Comparison of ENCODE assay signal across 23 mouse cellular contexts in genomic region chr6:117888032-117888431, GRCm38 (mm10). TPM values are rescaled to one million over a fixed set of nuclear protein-coding genes. Genes with fewer than 3 reads are reported as not detected.
A peak's percentile ranks its signal among the peaks of the same experiment; 100 is the strongest.
DNase-seq lines count a peak whose midpoint lies in the region; ATAC-seq and TF ChIP-seq lines count a peak whose summit lies in the region.
"Had no signal": no experiment of that assay in that cellular context is flagged by ENCODE, and none has a peak within 500 bp of the region (broad histone marks: within the 10 kb centered on the region; RNA-seq: fewer than 3 reads in every experiment).

No protein-coding gene starts in this region.

- H3K4me2 ChIP-seq in hindbrain, embryonic 13.5 days = no peak overlapping the region
- peak overlapping the region; percentile 58 for H3K4me2 ChIP-seq in liver, postnatal 0 days (ENCODE audit: low read depth, low read length)
- H3K4me2 ChIP-seq: forebrain, embryonic 13.5 days; hindbrain, embryonic 15.5 days; limb, embryonic 13.5 days had no signal

- H3K4me1 ChIP-seq in hindbrain, embryonic 10.5 days (replicated peaks) = 0 out of 2 replicates have a peak, but pooled peaks cover 5% of the 10 kb centered on the region
- H3K4me1 ChIP-seq in hindbrain, embryonic 13.5 days (replicated peaks) = no peaks in the 10 kb centered on the region
- peaks cover 2% of the 10 kb centered on the region; the same call in 1 of the 2 replicates for H3K4me1 ChIP-seq in bone marrow, adult 2 months (ENCODE audit: control insufficient read depth, insufficient read depth, low read length)
- H3K4me1 ChIP-seq in liver, postnatal 0 days (ENCODE audit: insufficient read depth) = peaks cover 26% of the 10 kb centered on the region
- H3K4me1 ChIP-seq: hindbrain, embryonic 15.5 days; limb, embryonic 13.5 days had no signal

- no peaks in the 10 kb centered on the region for H3K27me3 ChIP-seq in hindbrain, embryonic 10.5 days (ENCODE audit: insufficient read depth, poor library complexity, severe bottlenecking)
- H3K27me3 ChIP-seq in hindbrain, embryonic 13.5 days = no peaks in the 10 kb centered on the region
- no peaks in the 10 kb centered on the region for H3K27me3 ChIP-seq in liver, postnatal 0 days (ENCODE audit: insufficient read depth, low read length)
- H3K27me3 ChIP-seq: forebrain, embryonic 13.5 days; hindbrain, embryonic 15.5 days; limb, embryonic 13.5 days had no signal

- 0 out of 2 replicates have a peak overlapping the region, but pooled peaks have one; percentile 30 for H3K27ac ChIP-seq in hindbrain, embryonic 10.5 days
- no peak overlapping the region for H3K27ac ChIP-seq in hindbrain, embryonic 13.5 days
- H3K27ac ChIP-seq in bone marrow, adult 2 months (ENCODE audit: control insufficient read depth, insufficient read depth, low read depth, low read length, poor library complexity) = peak overlapping the region; percentile 70
- peak overlapping the region; percentile 84 for H3K27ac ChIP-seq in liver, postnatal 0 days (ENCODE audit: low read depth)
- no peak overlapping the region for H3K27ac ChIP-seq in left cerebral cortex, adult 2 months
- H3K27ac ChIP-seq: forebrain, embryonic 13.5 days; hindbrain, embryonic 15.5 days; limb, embryonic 13.5 days; stomach, postnatal 0 days had no signal

- no peak for DNase-seq in hindbrain, embryonic 10.5 days (ENCODE audit: low spot score)
- DNase-seq in liver = peak; percentile 39
- no peak for DNase-seq in liver, postnatal 0 days
- no peak for DNase-seq in Muller cell, postnatal 12 days (ENCODE audit: inconsistent ontology term)
- no peak for DNase-seq in left cerebral cortex, adult 2 months (ENCODE audit: extremely low spot score in 1 of 2, low spot score in 2 of 2)
- DNase-seq: adrenal gland, postnatal 36 days; cerebellum, adult 2 months; cerebellum, postnatal 36 days; gastrocnemius, postnatal 10 days; heart, adult 11 months; kidney, postnatal 36 days had no signal

- intact Hi-C loops in left cerebral cortex, adult 2 months (cut with DNase I) = no loop called here

- ATAC-seq in hindbrain, embryonic 13.5 days (ENCODE audit: low FRiP score) = no peak
- no peak for ATAC-seq in liver, postnatal 0 days
- ATAC-seq: forebrain, embryonic 13.5 days; lung, postnatal 0 days; midbrain, embryonic 16.5 days had no signal

- no peak for TF ChIP-seq CTCF in bone marrow, adult 2 months (IDR thresholded peaks at IDR 0.05; ENCODE audit: control insufficient read depth, insufficient read depth, low read length)
- no peak for TF ChIP-seq CTCF in liver, postnatal 0 days (IDR thresholded peaks at IDR 0.05; ENCODE audit: low read depth)
- TF ChIP-seq CTCF in left cerebral cortex, adult 2 months (IDR thresholded peaks at IDR 0.05) = no peak

- no peaks in the 10 kb centered on the region for H3K36me3 ChIP-seq in hindbrain, embryonic 10.5 days
- no peaks in the 10 kb centered on the region for H3K36me3 ChIP-seq in hindbrain, embryonic 13.5 days
- H3K36me3 ChIP-seq in liver, postnatal 0 days (replicated peaks; ENCODE audit: insufficient read depth, low read length) = no peaks in the 10 kb centered on the region
- H3K36me3 ChIP-seq: hindbrain, embryonic 15.5 days; limb, embryonic 13.5 days had no signal

- WGBS in hindbrain, embryonic 10.5 days = 55% methylated on average over 1 of the region's 1 CpGs
- WGBS in hindbrain, embryonic 13.5 days = 42% methylated on average over 1 of the region's 1 CpGs
- WGBS in bone marrow, adult 2 months = 9% methylated on average over 1 of the region's 1 CpGs
- WGBS in liver, postnatal 0 days (ENCODE audit: insufficient replicate concordance) = 30% methylated on average over 1 of the region's 1 CpGs

- no peaks in the 10 kb centered on the region for H3K9me3 ChIP-seq in hindbrain, embryonic 10.5 days
- H3K9me3 ChIP-seq in hindbrain, embryonic 13.5 days = no peaks in the 10 kb centered on the region
- H3K9me3 ChIP-seq in liver, postnatal 0 days (ENCODE audit: low read length) = no peaks in the 10 kb centered on the region
- H3K9me3 ChIP-seq: forebrain, embryonic 13.5 days; hindbrain, embryonic 15.5 days; limb, embryonic 13.5 days had no signal

- no peak for TF ChIP-seq EP300 in liver, postnatal 0 days (IDR thresholded peaks at IDR 0.05; ENCODE audit: low read depth)

- no peak for TF ChIP-seq POLR2A in bone marrow, adult 2 months (IDR thresholded peaks at IDR 0.05; ENCODE audit: borderline replicate concordance, control insufficient read depth, low read depth, low read length)

- no peak overlapping the region for H3K9ac ChIP-seq in hindbrain, embryonic 13.5 days
- peak overlapping the region; percentile 65 for H3K9ac ChIP-seq in liver, postnatal 0 days (replicated peaks)
- H3K9ac ChIP-seq: hindbrain, embryonic 15.5 days had no signal

- no peak overlapping the region for H3K4me3 ChIP-seq in hindbrain, embryonic 10.5 days
- H3K4me3 ChIP-seq in hindbrain, embryonic 13.5 days = no peak overlapping the region
- H3K4me3 ChIP-seq in bone marrow, adult 2 months (replicated peaks; ENCODE audit: control insufficient read depth, low read depth, low read length) = peak overlapping the region; percentile 4
- peak overlapping the region; percentile 10; the same call in 1 of the 2 replicates for H3K4me3 ChIP-seq in liver, postnatal 0 days (ENCODE audit: low read depth, low read length)
- H3K4me3 ChIP-seq in left cerebral cortex, adult 2 months = no peak overlapping the region
- H3K4me3 ChIP-seq: forebrain, embryonic 13.5 days; hindbrain, embryonic 15.5 days; limb, embryonic 13.5 days had no signal

RNA-seq across cellular contexts. Expression of gene Hnrnpf, which starts 12.1 kb away (rescaled TPM):
- 559 and 788 TPM in 2 replicates for polyA plus RNA-seq in hindbrain, embryonic 10.5 days (2016; fragmentation: Nextera tagmentation; extraction: Ambion mirVana)
- polyA plus RNA-seq in hindbrain, embryonic 13.5 days (2015; fragmentation: Nextera tagmentation; extraction: Ambion mirVana) = 307 and 313 TPM in 2 replicates
- 200 and 242 TPM in 2 replicates for polyA plus RNA-seq in bone marrow, adult 2 months (2011; ENCODE audit: insufficient read depth, insufficient read length, low replicate concordance, missing spikeins)
- polyA plus RNA-seq in liver, postnatal 0 days (2015; fragmentation: Nextera tagmentation; extraction: Ambion mirVana) = 264 and 270 TPM in 2 replicates
- total RNA-seq in left cerebral cortex, adult 2 months (2021) = 100 to 1,000 TPM; 111 to 116 TPM

RNA-seq across cellular contexts. Expression of gene Zfp239, which starts 26.1 kb away (rescaled TPM):
- 9.9 and 12.9 TPM in 2 replicates for polyA plus RNA-seq in hindbrain, embryonic 10.5 days (2016; fragmentation: Nextera tagmentation; extraction: Ambion mirVana)
- polyA plus RNA-seq in hindbrain, embryonic 13.5 days (2015; fragmentation: Nextera tagmentation; extraction: Ambion mirVana) = 11.9 and 14.6 TPM in 2 replicates
- 0.57 and 1.3 TPM in 2 replicates for polyA plus RNA-seq in bone marrow, adult 2 months (2011; ENCODE audit: insufficient read depth, insufficient read length, low replicate concordance, missing spikeins)
- polyA plus RNA-seq in liver, postnatal 0 days (2015; fragmentation: Nextera tagmentation; extraction: Ambion mirVana) = 0.86 and 1.1 TPM in 2 replicates
- total RNA-seq in left cerebral cortex, adult 2 months (2021) = 10 to 100 TPM; 44.7 to 49.2 TPM

RNA-seq across cellular contexts. Expression of gene Zfp637, which starts 47.1 kb away (rescaled TPM):
- polyA plus RNA-seq in hindbrain, embryonic 10.5 days (2016; fragmentation: Nextera tagmentation; extraction: Ambion mirVana) = 90.8 and 118 TPM in 2 replicates
- polyA plus RNA-seq in hindbrain, embryonic 13.5 days (2015; fragmentation: Nextera tagmentation; extraction: Ambion mirVana) = 145 TPM in 2 replicates
- polyA plus RNA-seq in bone marrow, adult 2 months (2011; ENCODE audit: insufficient read depth, insufficient read length, low replicate concordance, missing spikeins) = 7.2 and 8.3 TPM in 2 replicates
- polyA plus RNA-seq in liver, postnatal 0 days (2015; fragmentation: Nextera tagmentation; extraction: Ambion mirVana) = 25.4 and 25.7 TPM in 2 replicates
- total RNA-seq in left cerebral cortex, adult 2 months (2021) = 10 to 100 TPM; 53.6 to 60.3 TPM

RNA-seq across cellular contexts. Expression of gene Fxyd4, which starts 49.5 kb away (rescaled TPM):
- polyA plus RNA-seq in hindbrain, embryonic 10.5 days (2016; fragmentation: Nextera tagmentation; extraction: Ambion mirVana) = 2.1 and 2.6 TPM in 2 replicates
- polyA plus RNA-seq in hindbrain, embryonic 13.5 days (2015; fragmentation: Nextera tagmentation; extraction: Ambion mirVana) = 3.5 TPM in 2 replicates
- polyA plus RNA-seq in bone marrow, adult 2 months (2011; ENCODE audit: insufficient read depth, insufficient read length, low replicate concordance, missing spikeins) = not detected in 2 replicates
- 0.20 TPM in 1 of 2 replicates, not detected in the other for polyA plus RNA-seq in liver, postnatal 0 days (2015; fragmentation: Nextera tagmentation; extraction: Ambion mirVana)
- total RNA-seq in left cerebral cortex, adult 2 months (2021) = not detected
- total RNA-seq: adrenal gland, postnatal 36 days; gastrocnemius, postnatal 10 days; heart, postnatal 25 days; layer of hippocampus, postnatal 10 days; megakaryocyte progenitor cell, adult 5-6 weeks; neutrophil, adult 5-6 weeks had no signal
- polyA plus RNA-seq: cerebellum, adult 2 months had no signal

Comparison
In these comparisons a context has a peak if more than half of its experiments do, and no peak if none do; other contexts are left out.
1. H3K27ac ChIP-seq: peak in hindbrain, embryonic 10.5 days (single experiment), bone marrow, adult 2 months (single experiment) and liver, postnatal 0 days (single experiment); none in hindbrain, embryonic 13.5 days (single experiment) and left cerebral cortex, adult 2 months (single experiment).
2. H3K4me3 ChIP-seq: peak in bone marrow, adult 2 months (single experiment) and liver, postnatal 0 days (single experiment); none in hindbrain, embryonic 10.5 days (single experiment), hindbrain, embryonic 13.5 days (single experiment) and left cerebral cortex, adult 2 months (single experiment).